Mouse (Mus musculus): ENCODE measurements at regions not wholly inside any gene's neighbourhood (a gene's known extent, or its start where the extent isn't known, plus 50 kb on each side); places are given as distances from the start of the nearest gene placed in this dataset. TPM values are rescaled to one million over a fixed set of nuclear protein-coding genes. Genes with fewer than 3 reads are reported as not detected.

GRCm38 (mm10) chr10:12298887-12299286 lies 570.3 kb downstream of the Utrn start:
- Histone ChIP-seq H3K27ac (no peak overlapping the region), H3K27me3 (no peaks in the 10 kb centered on the region), H3K36me3 (no peaks in the 10 kb centered on the region), H3K4me1 (no peaks in the 10 kb centered on the region), H3K9ac (no peak overlapping the region), H3K4me3 (no peak overlapping the region), H3K4me2 (no peak overlapping the region), H3K9me3 (no peaks in the 10 kb centered on the region)
- 72% methylated on average over 2 of the region's 2 CpGs for WGBS
- no peak for ATAC-seq (ENCODE audit: insufficient number of reproducible peaks, insufficient read depth, low FRiP score, low TSS enrichment, low read depth)

- Histone ChIP-seq H3K9me3 (no peaks in the 10 kb centered on the region), H3K27me3 (no peaks in the 10 kb centered on the region), H3K4me2 (no peak overlapping the region), H3K9ac (no peak overlapping the region), H3K36me3 (no peaks in the 10 kb centered on the region), H3K4me3 (no peak overlapping the region), H3K4me1 (no peaks in the 10 kb centered on the region), H3K27ac (no peak overlapping the region)
- no peak for ATAC-seq (ENCODE audit: insufficient number of reproducible peaks, insufficient read depth, low FRiP score, low TSS enrichment, low read depth)
- 85% methylated on average over 4 of the region's 4 CpGs for WGBS
Measured at GRCm38 (mm10) chr10:12302396-12302795, 566.8 kb downstream of the Utrn start.

DNA sequence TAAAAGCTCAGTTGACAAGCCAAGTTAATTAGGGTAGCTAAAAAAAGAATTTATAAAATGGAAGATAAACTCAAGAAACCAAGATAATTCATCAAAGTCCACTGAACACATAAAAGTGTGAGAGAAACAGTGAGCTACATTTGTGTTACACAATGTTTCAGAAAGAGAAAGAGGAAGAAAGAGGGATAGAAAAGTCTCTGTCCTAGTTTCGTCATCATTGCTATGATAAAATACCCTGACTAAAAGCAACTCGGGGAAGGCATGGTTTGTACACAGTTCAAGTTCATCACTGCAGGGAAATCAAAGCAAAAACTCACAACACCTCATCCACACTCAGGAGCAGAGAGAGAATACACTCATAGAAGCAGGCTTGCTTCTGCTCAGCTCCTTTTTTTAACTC lies 548.9 kb downstream of the Utrn start:
- H3K4me2 ChIP-seq: no peak overlapping the region
- no peaks in the 10 kb centered on the region for H3K9me3 ChIP-seq
- H3K36me3 ChIP-seq: no peaks in the 10 kb centered on the region
- 86% methylated on average over 2 of the region's 2 CpGs for WGBS
- no peak for ATAC-seq (ENCODE audit: insufficient number of reproducible peaks, insufficient read depth, low FRiP score, low TSS enrichment, low read depth)
- no peak overlapping the region for H3K27ac ChIP-seq
- no peak overlapping the region for H3K9ac ChIP-seq
- H3K4me3 ChIP-seq: no peak overlapping the region
- no peaks in the 10 kb centered on the region for H3K27me3 ChIP-seq
- H3K4me1 ChIP-seq: no peaks in the 10 kb centered on the region

Small RNA genes in the stretch of these regions (microRNA-seq; reads per million reads assigned to microRNA genes)
- gene Gm22194: not detected

All from embryonic facial prominence, embryonic 13.5 days (tissue).